ENCODE assay signal across 9 mouse cellular contexts in genomic region chr19:8518273-8518672, GRCm38 (mm10).
DNase-seq lines count a peak whose midpoint lies in the region; ATAC-seq lines count a peak whose summit lies in the region.
"Had no signal": no experiment of that assay in that cellular context is flagged by ENCODE, and none has a peak within 500 bp of the region (broad histone marks: within the 10 kb centered on the region; RNA-seq: fewer than 3 reads in every experiment).

No protein-coding gene starts in this region.

- H3K4me3 ChIP-seq in intestine, embryonic 16.5 days (ENCODE audit: low read length) = peak overlapping the region; percentile 36
- no peak overlapping the region for H3K4me3 ChIP-seq in midbrain, embryonic 16.5 days (ENCODE audit: low read depth, low read length)
- no peak overlapping the region for H3K4me3 ChIP-seq in forebrain, embryonic 14.5 days (ENCODE audit: low read depth, low read length)
- H3K4me3 ChIP-seq: midbrain, embryonic 12.5 days had no signal

- peak overlapping the region; percentile 35; the same call in 1 of the 2 replicates for H3K4me2 ChIP-seq in intestine, embryonic 16.5 days (ENCODE audit: low read depth, low read length)
- no peak overlapping the region for H3K4me2 ChIP-seq in midbrain, embryonic 16.5 days (ENCODE audit: low read length)
- no peak overlapping the region for H3K4me2 ChIP-seq in forebrain, embryonic 14.5 days (ENCODE audit: low read length)
- H3K4me2 ChIP-seq: midbrain, embryonic 12.5 days had no signal

- ATAC-seq in intestine, embryonic 16.5 days = no peak
- ATAC-seq in megakaryocyte, adult 5-6 weeks (ENCODE audit: poor library complexity, severe bottlenecking) = peak; percentile 100
- ATAC-seq in midbrain, embryonic 16.5 days = no peak
- ATAC-seq in forebrain, embryonic 14.5 days = no peak

- peak; percentile 23 to 25 for DNase-seq in right cerebral cortex, postnatal 10 days (ENCODE audit: low spot score in 2 of 2)
- no peak for DNase-seq in right cerebral cortex, adult 2 months (ENCODE audit: low spot score in 2 of 2)
- DNase-seq in c-Kit-positive CD71-positive TER-119-negative erythroid progenitor cells, embryonic 14.5 days (ENCODE audit: low read depth) = peak; percentile 29
- peak; percentile 64 for DNase-seq in thymus, postnatal 14 days
- DNase-seq in forebrain, embryonic 14.5 days (ENCODE audit: low spot score) = no peak

- H3K27ac ChIP-seq in intestine, embryonic 16.5 days (ENCODE audit: low read length) = no peak overlapping the region
- no peak overlapping the region for H3K27ac ChIP-seq in midbrain, embryonic 16.5 days (ENCODE audit: low read length)
- no peak overlapping the region for H3K27ac ChIP-seq in forebrain, embryonic 14.5 days (ENCODE audit: low read depth, low read length)
- H3K27ac ChIP-seq: midbrain, embryonic 12.5 days had no signal

- H3K27me3 ChIP-seq in intestine, embryonic 16.5 days (replicated peaks; ENCODE audit: control insufficient read depth, insufficient read depth, low read length) = no peaks in the 10 kb centered on the region
- H3K27me3 ChIP-seq in midbrain, embryonic 16.5 days (ENCODE audit: control insufficient read depth, insufficient read depth, low read depth, low read length) = no peaks in the 10 kb centered on the region
- no peaks in the 10 kb centered on the region for H3K27me3 ChIP-seq in forebrain, embryonic 14.5 days (replicated peaks; ENCODE audit: control insufficient read depth, insufficient read depth, low read length)
- H3K27me3 ChIP-seq: midbrain, embryonic 12.5 days had no signal

- WGBS in intestine, embryonic 16.5 days = 59% methylated on average over 11 of the region's 11 CpGs
- 94% methylated on average over 11 of the region's 11 CpGs for WGBS in midbrain, embryonic 16.5 days
- 94% methylated on average over 11 of the region's 11 CpGs for WGBS in forebrain, embryonic 14.5 days

- H3K9me3 ChIP-seq in intestine, embryonic 16.5 days (ENCODE audit: control insufficient read depth, low read length) = no peaks in the 10 kb centered on the region
- H3K9me3 ChIP-seq in midbrain, embryonic 16.5 days (replicated peaks; ENCODE audit: control insufficient read depth, low read length, poor library complexity, severe bottlenecking) = no peaks in the 10 kb centered on the region
- H3K9me3 ChIP-seq in forebrain, embryonic 14.5 days (replicated peaks; ENCODE audit: control insufficient read depth, low read length) = no peaks in the 10 kb centered on the region
- H3K9me3 ChIP-seq: midbrain, embryonic 12.5 days had no signal

- no peaks in the 10 kb centered on the region for H3K36me3 ChIP-seq in intestine, embryonic 16.5 days (ENCODE audit: control insufficient read depth, insufficient read depth, low read length)
- no peaks in the 10 kb centered on the region for H3K36me3 ChIP-seq in midbrain, embryonic 16.5 days (ENCODE audit: control insufficient read depth, insufficient read depth, low read length)
- no peaks in the 10 kb centered on the region for H3K36me3 ChIP-seq in forebrain, embryonic 14.5 days (ENCODE audit: control insufficient read depth, insufficient read depth, low read length)
- H3K36me3 ChIP-seq: midbrain, embryonic 12.5 days had no signal

- H3K4me1 ChIP-seq in intestine, embryonic 16.5 days (ENCODE audit: control insufficient read depth, insufficient read depth, low read length) = no peaks in the 10 kb centered on the region
- no peaks in the 10 kb centered on the region for H3K4me1 ChIP-seq in midbrain, embryonic 16.5 days (ENCODE audit: control insufficient read depth, insufficient read depth, low read length)
- H3K4me1 ChIP-seq in forebrain, embryonic 14.5 days (ENCODE audit: control insufficient read depth, insufficient read depth, low read length) = no peaks in the 10 kb centered on the region
- H3K4me1 ChIP-seq: midbrain, embryonic 12.5 days had no signal

- H3K9ac ChIP-seq in intestine, embryonic 16.5 days (ENCODE audit: low read depth, low read length) = no peak overlapping the region
- no peak overlapping the region for H3K9ac ChIP-seq in midbrain, embryonic 16.5 days (ENCODE audit: low read depth, low read length)
- no peak overlapping the region for H3K9ac ChIP-seq in forebrain, embryonic 14.5 days (ENCODE audit: low read length)
- H3K9ac ChIP-seq: midbrain, embryonic 12.5 days had no signal

Comparison
In these comparisons a context has a peak if more than half of its experiments do, and no peak if none do; other contexts are left out.
1. DNase-seq: peak in right cerebral cortex, postnatal 10 days (2 of 2), c-Kit-positive CD71-positive TER-119-negative erythroid progenitor cells, embryonic 14.5 days (single experiment) and thymus, postnatal 14 days (single experiment); none in right cerebral cortex, adult 2 months (0 of 2) and forebrain, embryonic 14.5 days (single experiment).